In genomic region chr9:46739341-46739740, GRCm38 (mm10) we compare ENCODE assay signal across 18 mouse cellular contexts.
DNase-seq lines count a peak whose midpoint lies in the region; ATAC-seq and TF ChIP-seq lines count a peak whose summit lies in the region.
"Had no signal": no experiment of that assay in that cellular context is flagged by ENCODE, and none has a peak within 500 bp of the region (broad histone marks: within the 10 kb centered on the region; RNA-seq: fewer than 3 reads in every experiment).

No protein-coding gene starts in this region.

- no peaks in the 10 kb centered on the region for H3K9me3 ChIP-seq in heart, embryonic 12.5 days (replicated peaks)
- H3K9me3 ChIP-seq in lung, postnatal 0 days (ENCODE audit: low read length) = no peaks in the 10 kb centered on the region
- H3K9me3 ChIP-seq: forebrain, embryonic 13.5 days; heart, embryonic 15.5 days; hindbrain, embryonic 12.5 days had no signal

- WGBS in heart, embryonic 12.5 days = 47% methylated on average over 3 of the region's 3 CpGs
- WGBS in lung, postnatal 0 days = 20% methylated on average over 3 of the region's 3 CpGs

- no peak overlapping the region for H3K27ac ChIP-seq in heart, embryonic 12.5 days (ENCODE audit: poor library complexity, severe bottlenecking)
- H3K27ac ChIP-seq in lung, postnatal 0 days (ENCODE audit: low read length) = no peak overlapping the region
- H3K27ac ChIP-seq in layer of hippocampus, adult 2 months = no peak overlapping the region
- H3K27ac ChIP-seq: forebrain, embryonic 13.5 days; heart, embryonic 15.5 days; hindbrain, embryonic 12.5 days had no signal

- no peak for TF ChIP-seq EP300 in lung, postnatal 0 days (IDR thresholded peaks at IDR 0.05)

- H3K4me1 ChIP-seq in heart, embryonic 12.5 days (replicated peaks) = peaks cover 23% of the 10 kb centered on the region
- no peaks in the 10 kb centered on the region for H3K4me1 ChIP-seq in lung, postnatal 0 days (ENCODE audit: insufficient read depth, low read depth, low read length)

- H3K36me3 ChIP-seq in heart, embryonic 12.5 days = no peaks in the 10 kb centered on the region
- H3K36me3 ChIP-seq in lung, postnatal 0 days (ENCODE audit: insufficient read depth, low read length) = no peaks in the 10 kb centered on the region
- H3K36me3 ChIP-seq: heart, embryonic 15.5 days; hindbrain, embryonic 12.5 days had no signal

- peak; percentile 79 for DNase-seq in heart, adult 11 months
- peak; percentile 9 for DNase-seq in lung, postnatal 0 days (ENCODE audit: low spot score)
- no peak for DNase-seq in lung, postnatal 10 days
- peak; percentile 60 for DNase-seq in adrenal gland, postnatal 14 days
- no peak for DNase-seq in spleen, postnatal 4 days (ENCODE audit: low spot score in 2 of 2)
- DNase-seq in layer of hippocampus, adult 2 months (ENCODE audit: low spot score in 2 of 2) = no peak
- DNase-seq: cerebellum, postnatal 36 days; forebrain, postnatal 0 days; gastrocnemius, postnatal 14 days; heart, postnatal 36 days; kidney, adult 8-10 months had no signal

- no peak overlapping the region for H3K4me2 ChIP-seq in heart, embryonic 12.5 days
- no peak overlapping the region for H3K4me2 ChIP-seq in lung, postnatal 0 days (replicated peaks; ENCODE audit: low read depth, low read length)
- H3K4me2 ChIP-seq: forebrain, embryonic 13.5 days; heart, embryonic 15.5 days; hindbrain, embryonic 12.5 days had no signal

- H3K27me3 ChIP-seq in heart, embryonic 12.5 days (replicated peaks) = peaks cover 24% of the 10 kb centered on the region
- H3K27me3 ChIP-seq in lung, postnatal 0 days (replicated peaks; ENCODE audit: insufficient read depth, low read length) = no peaks in the 10 kb centered on the region

- TF ChIP-seq CTCF in lung, postnatal 0 days (IDR thresholded peaks at IDR 0.05) = no peak
- no peak for TF ChIP-seq CTCF in layer of hippocampus, adult 2 months (conservative IDR thresholded peaks at IDR 0.05)

- ATAC-seq in heart, embryonic 12.5 days (ENCODE audit: insufficient number of reproducible peaks, low FRiP score) = no peak
- ATAC-seq in lung, postnatal 0 days = no peak
- ATAC-seq: forebrain, embryonic 13.5 days; hindbrain, embryonic 16.5 days; inflammation-experienced regulatory T-cells, adult 6 months; intestine, postnatal 0 days had no signal

- no peak overlapping the region for H3K9ac ChIP-seq in heart, embryonic 12.5 days
- no peak overlapping the region for H3K9ac ChIP-seq in lung, postnatal 0 days (replicated peaks; ENCODE audit: low read depth)
- H3K9ac ChIP-seq: forebrain, embryonic 13.5 days; forebrain, postnatal 0 days; heart, embryonic 15.5 days; hindbrain, embryonic 12.5 days had no signal

- no peak overlapping the region for H3K4me3 ChIP-seq in heart, embryonic 12.5 days
- no peak overlapping the region for H3K4me3 ChIP-seq in lung, postnatal 0 days (ENCODE audit: low read depth, low read length)
- H3K4me3 ChIP-seq in layer of hippocampus, adult 2 months = no peak overlapping the region
- H3K4me3 ChIP-seq: forebrain, embryonic 13.5 days; heart, embryonic 15.5 days; hindbrain, embryonic 12.5 days had no signal

Comparison
In these comparisons a context has a peak if more than half of its experiments do, and no peak if none do; other contexts are left out.
1. DNase-seq: peak in heart, adult 11 months (single experiment), lung, postnatal 0 days (single experiment) and adrenal gland, postnatal 14 days (single experiment); none in lung, postnatal 10 days (single experiment), spleen, postnatal 4 days (0 of 2) and layer of hippocampus, adult 2 months (0 of 2).